Mouse (Mus musculus): Measurements from ENCODE around the gene Srpk2. TPM values are rescaled to one million over a fixed set of nuclear protein-coding genes. Genes with fewer than 3 reads are reported as not detected.
"Not testable (repeated sequence)": the region's sequence is repeated elsewhere in the genome, so short reads cannot be mapped to it uniquely, and the experiment has no call there.

Gene Srpk2
- total RNA-seq, 2 experiments from 2014 or later: 179 to 201 TPM

DNA sequence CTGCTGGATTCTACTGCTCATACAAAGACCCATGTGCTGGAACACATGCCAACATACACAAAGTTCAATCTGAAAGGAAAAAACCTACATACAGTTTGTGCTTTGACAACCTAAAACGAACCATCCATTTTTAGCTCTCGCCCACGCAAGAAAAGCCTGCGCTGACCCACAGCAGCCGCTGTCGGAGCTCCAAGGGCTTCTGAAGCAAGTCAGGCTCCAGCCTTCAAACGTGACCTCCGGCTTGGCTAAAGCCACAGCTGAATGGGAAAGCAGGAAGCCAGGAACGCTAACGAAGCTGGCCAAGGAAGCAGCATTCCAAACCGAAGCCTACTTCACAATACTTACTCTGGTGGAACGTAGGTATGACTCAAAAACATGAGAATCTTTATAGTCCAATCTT lies 85.9 kb downstream of the Srpk2 start:
- H3K27ac ChIP-seq: peak overlapping the region; percentile 63
- no peak for DNase-seq (ENCODE audit: extremely low spot score in 1 of 2, low spot score in 2 of 2)
- intact Hi-C loops (cut with DNase I): no loop called here

GRCm38 (mm10) chr5:23597999-23598398 lies 86.4 kb downstream of the Srpk2 start:
- intact Hi-C loops (cut with DNase I): no loop called here
- no peak overlapping the region for H3K4me3 ChIP-seq
- DNase-seq (ENCODE audit: extremely low spot score in 1 of 2, low spot score in 2 of 2): no peak
- no peak for TF ChIP-seq CTCF (IDR thresholded peaks at IDR 0.05)
- peak overlapping the region; percentile 7; the same call in 1 of the 2 replicates for H3K27ac ChIP-seq

More for the DNA sequence above, 85.9 kb downstream of the Srpk2 start:
- H3K4me3 ChIP-seq: no peak overlapping the region
- TF ChIP-seq CTCF (IDR thresholded peaks at IDR 0.05): no peak; the same call in 1 of the 2 replicates

- H3K27ac ChIP-seq: no peak overlapping the region
- TF ChIP-seq CTCF (IDR thresholded peaks at IDR 0.05): no peak
- intact Hi-C loops (cut with DNase I): no loop called here
- DNase-seq (ENCODE audit: extremely low spot score in 1 of 2, low spot score in 2 of 2): no peak
- no peak overlapping the region for H3K4me3 ChIP-seq
Observed at GRCm38 (mm10) chr5:23597260-23597864, 87.1 kb downstream of the Srpk2 start.

DNA sequence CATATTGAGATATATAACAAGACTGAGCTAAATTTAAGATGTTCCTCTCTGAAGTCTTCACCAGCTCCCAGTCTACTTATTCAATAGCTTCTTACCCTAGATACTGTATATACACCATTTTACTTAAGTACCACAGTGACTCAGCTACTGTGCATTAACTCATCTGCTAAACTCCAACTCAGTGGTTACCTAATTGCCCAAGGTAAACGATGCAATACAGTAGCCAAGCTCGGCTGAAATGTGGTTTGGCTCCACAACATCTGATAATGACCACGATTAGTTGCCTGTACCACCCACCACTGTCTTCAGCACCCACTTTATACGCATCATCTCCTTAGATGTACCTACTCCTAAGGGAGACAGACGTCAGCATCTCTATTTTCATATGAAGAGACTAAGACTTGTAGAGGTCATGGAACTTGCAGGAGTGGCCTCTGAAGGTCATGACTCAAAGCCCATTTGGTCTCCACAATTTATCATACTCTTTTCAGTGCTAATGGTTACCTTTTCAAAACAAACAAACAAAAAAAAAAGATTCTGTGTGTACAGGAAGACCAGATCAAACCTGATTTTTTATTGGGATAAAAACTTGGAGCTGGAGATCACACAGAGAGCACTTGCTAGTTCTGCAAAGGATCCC lies 88.0 kb downstream of the Srpk2 start:
- no peak for TF ChIP-seq CTCF (IDR thresholded peaks at IDR 0.05)
- Histone ChIP-seq H3K4me3 (no peak overlapping the region), H3K27ac (peak overlapping the region; percentile 29)
- DNase-seq (ENCODE audit: extremely low spot score in 1 of 2, low spot score in 2 of 2): no peak
- intact Hi-C loops (cut with DNase I): no loop called here

- H3K4me3 ChIP-seq; intact Hi-C loops (cut with DNase I); H3K27ac ChIP-seq; DNase-seq (ENCODE audit: extremely low spot score in 1 of 2, low spot score in 2 of 2): not testable (repeated sequence)
Observed at GRCm38 (mm10) chr5:23590298-23590697, 94.1 kb downstream of the Srpk2 start.

DNA sequence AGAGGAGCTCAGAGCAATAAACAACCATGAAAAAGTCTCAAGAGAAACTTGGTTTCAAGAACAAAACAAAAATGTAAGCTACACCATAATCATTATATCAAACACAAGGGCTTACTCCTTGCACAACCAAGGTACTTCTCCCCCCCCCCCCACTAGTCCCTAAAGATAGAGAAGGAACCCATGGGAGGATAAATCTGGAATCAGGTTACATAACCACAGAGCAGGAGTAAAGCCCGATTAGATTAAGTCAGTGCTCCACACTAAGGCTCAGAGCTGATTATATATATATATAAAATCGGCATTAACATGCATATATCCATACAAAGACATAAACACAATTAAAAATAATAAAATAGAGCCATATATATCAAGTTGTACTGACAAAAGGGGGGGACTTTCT lies 96.8 kb downstream of the Srpk2 start:
- TF ChIP-seq CTCF (IDR thresholded peaks at IDR 0.05): no peak
- no peak for DNase-seq (ENCODE audit: extremely low spot score in 1 of 2, low spot score in 2 of 2)

DNA sequence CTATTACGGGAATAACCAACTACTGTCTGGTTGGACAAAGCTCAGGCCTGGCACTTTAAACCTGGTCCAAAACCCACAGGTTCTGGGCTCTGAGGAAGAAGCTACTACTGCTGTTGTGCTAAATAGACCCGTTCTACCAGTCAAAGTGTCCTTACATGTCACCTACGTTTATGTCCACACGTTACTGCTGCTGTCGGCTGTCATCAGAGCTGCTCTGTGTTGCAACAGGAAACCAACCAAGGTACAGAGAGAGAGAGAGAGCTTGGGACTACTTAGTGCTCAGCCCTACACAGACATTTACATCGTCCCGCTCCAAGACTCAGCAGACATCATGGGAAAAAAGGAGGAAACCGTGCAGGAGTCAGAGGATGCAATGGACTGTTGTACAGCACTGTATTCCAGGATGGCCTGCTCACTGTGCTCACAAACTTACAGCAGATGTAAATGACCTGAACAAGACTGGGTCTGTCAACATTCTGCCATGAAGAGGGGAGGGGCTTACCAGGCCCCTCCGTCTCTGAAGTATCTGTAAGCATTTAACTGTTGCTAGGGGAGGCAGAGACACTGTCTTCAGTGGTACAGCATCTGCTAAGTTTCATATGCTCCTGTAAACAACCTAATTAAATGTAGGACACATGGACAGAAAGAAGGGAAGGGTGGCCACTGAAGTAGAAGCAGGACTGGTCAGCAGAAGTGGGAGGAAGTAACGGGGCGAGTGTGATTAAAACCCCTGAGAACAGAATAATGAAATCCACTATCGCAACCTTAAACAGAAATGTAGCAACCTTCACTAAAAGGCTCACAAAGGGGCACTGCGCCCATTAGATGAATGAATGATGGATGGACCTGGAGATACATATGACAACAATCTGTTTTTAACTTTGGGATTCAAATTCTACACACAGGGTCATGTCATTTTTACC lies 97.6 kb downstream of the Srpk2 start:
- DNase-seq (ENCODE audit: extremely low spot score in 1 of 2, low spot score in 2 of 2): no peak
- TF ChIP-seq CTCF (IDR thresholded peaks at IDR 0.05): no peak
- intact Hi-C loops (cut with DNase I): no loop called here
- Histone ChIP-seq H3K4me3 (no peak overlapping the region), H3K27ac (peak overlapping the region; percentile 1; the same call in 1 of the 2 replicates)

More for the DNA sequence above, 96.8 kb downstream of the Srpk2 start:
- no peak overlapping the region for H3K4me3 ChIP-seq
- intact Hi-C loops (cut with DNase I): no loop called here
- peak overlapping the region; percentile 4; the same call in 1 of the 2 replicates for H3K27ac ChIP-seq

DNA sequence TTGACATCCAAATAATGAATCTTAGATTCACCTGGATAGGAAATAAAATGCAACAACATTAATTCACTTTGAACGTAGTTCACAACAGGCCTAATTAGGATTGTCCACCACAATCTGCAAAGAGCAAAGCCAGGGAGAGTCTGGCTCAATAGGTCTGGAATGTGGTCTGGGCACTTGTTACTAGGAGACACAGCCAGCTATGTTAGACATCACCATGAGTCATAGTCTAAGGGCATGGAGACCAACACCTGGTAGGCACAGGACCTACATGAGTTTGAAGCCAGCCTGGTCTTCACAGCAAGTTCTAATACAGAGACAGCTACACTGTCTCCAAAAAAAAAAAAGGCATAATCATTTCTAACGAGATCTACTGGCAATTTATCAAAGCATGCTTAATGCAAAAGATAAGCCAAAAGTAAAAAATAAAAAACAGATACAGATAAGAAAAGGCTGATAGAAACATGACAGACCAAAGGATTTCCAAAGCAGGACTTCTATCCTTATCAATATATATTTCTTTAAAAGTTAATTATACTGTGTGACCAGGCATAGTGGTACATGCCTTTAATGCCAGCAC lies 102.8 kb downstream of the Srpk2 start:
- no peak overlapping the region for H3K4me3 ChIP-seq
- no peak for TF ChIP-seq CTCF (IDR thresholded peaks at IDR 0.05)
- intact Hi-C loops (cut with DNase I): no loop called here
- no peak for DNase-seq (ENCODE audit: extremely low spot score in 1 of 2, low spot score in 2 of 2)
- H3K27ac ChIP-seq: no peak overlapping the region

GRCm38 (mm10) chr5:23579120-23579880 lies 105.1 kb downstream of the Srpk2 start:
- DNase-seq (ENCODE audit: extremely low spot score in 1 of 2, low spot score in 2 of 2): no peak
- Histone ChIP-seq H3K4me3 (no peak overlapping the region), H3K27ac (no peak overlapping the region)
- no peak for TF ChIP-seq CTCF (IDR thresholded peaks at IDR 0.05)
- intact Hi-C loops (cut with DNase I): no loop called here

GRCm38 (mm10) chr5:23578322-23578957 lies 106.0 kb downstream of the Srpk2 start:
- no peak for DNase-seq (ENCODE audit: extremely low spot score in 1 of 2, low spot score in 2 of 2)
- H3K4me3 ChIP-seq: no peak overlapping the region
- H3K27ac ChIP-seq: peak overlapping the region; percentile 2; the same call in 1 of the 2 replicates
- intact Hi-C loops (cut with DNase I): no loop called here
- TF ChIP-seq CTCF (IDR thresholded peaks at IDR 0.05): no peak

- TF ChIP-seq CTCF (IDR thresholded peaks at IDR 0.05): no peak
- no peak for DNase-seq (ENCODE audit: extremely low spot score in 1 of 2, low spot score in 2 of 2)
- no peak overlapping the region; the same call in 1 of the 2 replicates for H3K27ac ChIP-seq
- intact Hi-C loops (cut with DNase I): no loop called here
- no peak overlapping the region for H3K4me3 ChIP-seq
Observed at GRCm38 (mm10) chr5:23577847-23578246, 106.6 kb downstream of the Srpk2 start.

Measured in left cerebral cortex, adult 2 months (tissue).